Mouse (Mus musculus) monocyte, adult 2 months (primary cell): ENCODE measurements around the gene Gm10306.
A peak's percentile ranks its signal among the peaks of the same experiment; 100 is the strongest.

Experiments
- DNase-seq, 2 experiments: peaks; one replicate each; pipeline ENCODE4 v3.0.0; 2022; ENCODE audit warnings: low spot score in 2 of 2, low read depth in 1 of 2

Gm10306 gene

GRCm38 (mm10) chr4:94556265-94557054 is at the start of gene Gm10306, which contains the start of gene Caap1:
Gm10306 (plus strand) TSS chr4:94556546.
Caap1 (minus strand) TSS chr4:94556796.
- peak; percentile 66 to 90 for DNase-seq

- DNase-seq, result no peak
These were observed 41.0 kb upstream of the Gm10306 start for GRCm38 (mm10) chr4:94515366-94515765.

- no peak for DNase-seq
These were observed 38.7 kb upstream of the Gm10306 start for GRCm38 (mm10) chr4:94517631-94518030.

GRCm38 (mm10) chr4:94523321-94523720 is 33.0 kb upstream of the Gm10306 start:
- no peak for DNase-seq

GRCm38 (mm10) chr4:94529448-94529847 is 26.9 kb upstream of the Gm10306 start:
- DNase-seq, result no peak

GRCm38 (mm10) chr4:94533205-94533604 is 23.1 kb upstream of the Gm10306 start:
- no peak for DNase-seq

GRCm38 (mm10) chr4:94543041-94543440 is 13.3 kb upstream of the Gm10306 start:
- DNase-seq, result no peak

GRCm38 (mm10) chr4:94544321-94544720 is 12.0 kb upstream of the Gm10306 start:
- DNase-seq, result no peak

- no peak for DNase-seq
These were observed 1.3 kb upstream of the Gm10306 start for GRCm38 (mm10) chr4:94554955-94555494.

GRCm38 (mm10) chr4:94557145-94557544 is 799 bp downstream of the Gm10306 start:
- DNase-seq, result no peak

- DNase-seq, result no peak
These were observed 2.9 kb downstream of the Gm10306 start for GRCm38 (mm10) chr4:94559266-94559665.

GRCm38 (mm10) chr4:94560316-94560715 is 4.0 kb downstream of the Gm10306 start:
- DNase-seq, result no peak

GRCm38 (mm10) chr4:94561954-94562648 is 5.8 kb downstream of the Gm10306 start:
- no peak for DNase-seq

- DNase-seq, result no peak
These were observed 8.0 kb downstream of the Gm10306 start for GRCm38 (mm10) chr4:94564297-94564696.

- no peak for DNase-seq
These were observed 16.3 kb downstream of the Gm10306 start for GRCm38 (mm10) chr4:94572677-94573076.

- DNase-seq, result no peak
These were observed 35.5 kb downstream of the Gm10306 start for GRCm38 (mm10) chr4:94591765-94592381.

GRCm38 (mm10) chr4:94592709-94593108 is 36.4 kb downstream of the Gm10306 start:
- no peak for DNase-seq

GRCm38 (mm10) chr4:94601395-94601794 is 45.0 kb downstream of the Gm10306 start:
- no peak for DNase-seq

GRCm38 (mm10) chr4:94602496-94603030 is 46.2 kb downstream of the Gm10306 start:
- no peak for DNase-seq

- DNase-seq, result peak; percentile 69 to 85
These were observed 46.8 kb downstream of the Gm10306 start, which contains the start of gene Plaa for GRCm38 (mm10) chr4:94603031-94603629. Plaa (minus strand) TSS chr4:94603244.
